Comparison of ENCODE assay signal across 10 mouse cellular contexts in the genomic region with DNA sequence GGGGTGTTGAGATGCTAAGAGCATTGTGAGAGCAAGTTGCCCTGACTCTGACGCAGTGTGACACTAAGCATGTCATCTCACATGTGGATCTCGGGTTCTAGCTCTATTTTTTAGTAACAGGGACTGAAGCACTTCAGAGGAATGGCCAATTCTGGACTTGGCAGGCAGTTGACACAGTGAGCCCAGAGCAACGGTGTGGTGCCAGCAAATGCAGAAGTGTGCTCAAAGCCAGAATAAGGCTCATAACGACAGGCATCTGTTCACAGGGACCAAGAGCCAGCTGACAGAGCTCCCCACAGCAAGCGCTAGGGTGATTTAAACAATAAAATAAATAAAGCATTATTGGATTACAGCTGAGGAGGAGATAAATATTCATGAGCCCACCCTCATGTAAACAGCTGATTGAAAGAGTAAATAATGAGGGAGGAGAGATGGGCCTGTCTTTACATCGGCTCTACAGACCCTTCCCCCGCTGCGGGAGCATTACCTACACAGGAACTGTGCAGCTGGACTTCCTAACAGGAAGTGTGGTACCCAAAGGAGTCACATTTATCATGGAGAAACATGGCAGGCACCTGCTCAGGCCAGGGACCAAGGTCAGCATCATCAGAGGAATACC.
DNase-seq lines count a peak whose midpoint lies in the region; ATAC-seq and TF ChIP-seq lines count a peak whose summit lies in the region.
"Had no signal": no experiment of that assay in that cellular context is flagged by ENCODE, and none has a peak within 500 bp of the region (broad histone marks: within the 10 kb centered on the region; RNA-seq: fewer than 3 reads in every experiment).

No protein-coding gene starts in this region.

- no peaks in the 10 kb centered on the region for H3K36me3 ChIP-seq in limb, embryonic 14.5 days (ENCODE audit: control insufficient read depth, insufficient read depth, low read length)
- no peaks in the 10 kb centered on the region for H3K36me3 ChIP-seq in limb, embryonic 10.5 days
- H3K36me3 ChIP-seq in forebrain, embryonic 12.5 days (replicated peaks), result no peaks in the 10 kb centered on the region
- H3K36me3 ChIP-seq in midbrain, embryonic 15.5 days (replicated peaks), result no peaks in the 10 kb centered on the region
- H3K36me3 ChIP-seq: heart, embryonic 13.5 days; limb, embryonic 12.5 days had no signal

- no peak overlapping the region for H3K4me3 ChIP-seq in limb, embryonic 14.5 days (replicated peaks; ENCODE audit: low read length)
- no peak overlapping the region for H3K4me3 ChIP-seq in limb, embryonic 10.5 days
- no peak overlapping the region for H3K4me3 ChIP-seq in forebrain, embryonic 12.5 days (replicated peaks)
- H3K4me3 ChIP-seq in midbrain, embryonic 15.5 days, result no peak overlapping the region
- H3K4me3 ChIP-seq: heart, embryonic 13.5 days; limb, embryonic 12.5 days had no signal

- peak; percentile 13 for DNase-seq in limb, embryonic 14.5 days (ENCODE audit: low spot score)
- no peak for DNase-seq in limb, embryonic 10.5 days (ENCODE audit: low spot score)
- DNase-seq in embryo, embryonic 10.5 days (ENCODE audit: low spot score), result no peak
- no peak for DNase-seq in c-Kit-positive CD71-positive TER-119-positive erythroid progenitor cells, embryonic 14.5 days (ENCODE audit: low spot score)
- DNase-seq in spleen, postnatal 10 days (ENCODE audit: low spot score in 2 of 2), result no peak

- no peaks in the 10 kb centered on the region for H3K9me3 ChIP-seq in limb, embryonic 14.5 days (ENCODE audit: control insufficient read depth, low read length)
- no peaks in the 10 kb centered on the region for H3K9me3 ChIP-seq in limb, embryonic 10.5 days (replicated peaks)
- no peaks in the 10 kb centered on the region for H3K9me3 ChIP-seq in forebrain, embryonic 12.5 days
- no peaks in the 10 kb centered on the region for H3K9me3 ChIP-seq in midbrain, embryonic 15.5 days
- H3K9me3 ChIP-seq: heart, embryonic 13.5 days; limb, embryonic 12.5 days had no signal

- WGBS in limb, embryonic 14.5 days, result 54% methylated on average over 8 of the region's 8 CpGs
- 67% methylated on average over 8 of the region's 8 CpGs for WGBS in limb, embryonic 10.5 days
- WGBS in forebrain, embryonic 12.5 days, result 39% methylated on average over 8 of the region's 8 CpGs
- 24% methylated on average over 8 of the region's 8 CpGs for WGBS in midbrain, embryonic 15.5 days

- no peak overlapping the region for H3K27ac ChIP-seq in limb, embryonic 14.5 days (replicated peaks; ENCODE audit: low read depth, low read length)
- H3K27ac ChIP-seq in limb, embryonic 10.5 days, result no peak overlapping the region
- H3K27ac ChIP-seq in forebrain, embryonic 12.5 days, result peak overlapping the region; percentile 37; the same call in 1 of the 2 replicates
- peak overlapping the region; percentile 28 for H3K27ac ChIP-seq in midbrain, embryonic 15.5 days
- H3K27ac ChIP-seq: heart, embryonic 13.5 days; limb, embryonic 12.5 days had no signal

- H3K27me3 ChIP-seq in limb, embryonic 14.5 days (ENCODE audit: control insufficient read depth, insufficient read depth, low read length), result no peaks in the 10 kb centered on the region
- no peaks in the 10 kb centered on the region for H3K27me3 ChIP-seq in limb, embryonic 10.5 days (ENCODE audit: low read depth, poor library complexity, severe bottlenecking)
- H3K27me3 ChIP-seq in forebrain, embryonic 12.5 days, result 0 out of 2 replicates have a peak, but pooled peaks cover 6% of the 10 kb centered on the region
- H3K27me3 ChIP-seq in midbrain, embryonic 15.5 days (replicated peaks), result no peaks in the 10 kb centered on the region
- H3K27me3 ChIP-seq: heart, embryonic 13.5 days; limb, embryonic 12.5 days had no signal

- peaks cover 3% of the 10 kb centered on the region; the same call in 1 of the 2 replicates for H3K4me1 ChIP-seq in limb, embryonic 14.5 days (ENCODE audit: control insufficient read depth, insufficient read depth, low read length)
- H3K4me1 ChIP-seq in limb, embryonic 10.5 days, result peaks cover 9% of the 10 kb centered on the region; the same call in 1 of the 2 replicates
- peaks cover 18% of the 10 kb centered on the region for H3K4me1 ChIP-seq in forebrain, embryonic 12.5 days
- H3K4me1 ChIP-seq in midbrain, embryonic 15.5 days, result peaks cover 11% of the 10 kb centered on the region

- TF ChIP-seq POLR2A in limb, embryonic 14.5 days (IDR thresholded peaks at IDR 0.05; ENCODE audit: borderline replicate concordance, extremely low read depth, insufficient read depth, insufficient read length), result no peak

- H3K9ac ChIP-seq in limb, embryonic 14.5 days (ENCODE audit: low read depth, low read length, severe bottlenecking), result no peak overlapping the region
- H3K9ac ChIP-seq in forebrain, embryonic 12.5 days, result no peak overlapping the region
- no peak overlapping the region for H3K9ac ChIP-seq in midbrain, embryonic 15.5 days
- H3K9ac ChIP-seq: heart, embryonic 13.5 days; limb, embryonic 12.5 days had no signal

- H3K4me2 ChIP-seq in limb, embryonic 14.5 days (replicated peaks; ENCODE audit: low read depth, low read length, severe bottlenecking), result no peak overlapping the region
- H3K4me2 ChIP-seq in forebrain, embryonic 12.5 days, result no peak overlapping the region
- no peak overlapping the region for H3K4me2 ChIP-seq in midbrain, embryonic 15.5 days
- H3K4me2 ChIP-seq: heart, embryonic 13.5 days; limb, embryonic 12.5 days had no signal

- ATAC-seq in limb, embryonic 14.5 days (ENCODE audit: low FRiP score, low read depth), result no peak
- ATAC-seq in forebrain, embryonic 12.5 days (ENCODE audit: low FRiP score), result peak; percentile 80
- ATAC-seq in hematopoietic stem cell, adult 5-6 weeks (replicated peaks in 1 of 2; ENCODE audit: insufficient read depth in 1 of 2, low FRiP score in 2 of 2, low TSS enrichment in 1 of 2, low read depth in 1 of 2, poor library complexity in 2 of 2, severe bottlenecking in 2 of 2), result peak; percentile 61 to 71; a peak in 2 of 4 replicates
- peak; percentile 71 for ATAC-seq in midbrain, embryonic 15.5 days (replicated peaks)

Comparison
In these comparisons a context has a peak if more than half of its experiments do, and no peak if none do; other contexts are left out.
1. H3K27ac ChIP-seq: peak in forebrain, embryonic 12.5 days (single experiment) and midbrain, embryonic 15.5 days (single experiment); none in limb, embryonic 14.5 days (single experiment) and limb, embryonic 10.5 days (single experiment).